Mouse (Mus musculus) limb, embryonic 11.5 days (tissue): ENCODE data around the gene Bend5. TPM values are rescaled to one million over a fixed set of nuclear protein-coding genes. Genes with fewer than 3 reads are reported as not detected.

ENCODE experiments used
- ATAC-seq: fragments of 200-750 bp; cut with Nextera tagmentation; 2 replicates; pipeline ENCODE4 v1.8.0; 2017; ENCODE audit warnings: low read depth; ENCODE audit not compliant: insufficient number of reproducible peaks, low FRiP score, low TSS enrichment
- DNase-seq: peaks from one replicate; pipeline ENCODE4 v3.0.0-alpha.2; 2015; ENCODE audit warnings: low spot score
- H3K27ac ChIP-seq: fragments of 300-500 bp; sonication (generic); replicated peaks from 2 replicates; pipeline ENCODE4 v1.5.1; 2014; ENCODE audit warnings: low read depth, mild to moderate bottlenecking, low read length
- H3K27me3 ChIP-seq: fragments of 300-500 bp; sonication (generic); 2 replicates; pipeline ENCODE4 v1.6.1; 2014; ENCODE audit warnings: mild to moderate bottlenecking, low read length, mixed read lengths; ENCODE audit not compliant: control insufficient read depth, insufficient read depth
- H3K36me3 ChIP-seq: fragments of 300-500 bp; sonication (generic); 2 replicates; pipeline ENCODE4 v1.6.1; 2014; ENCODE audit warnings: mild to moderate bottlenecking, low read length, moderate library complexity, mixed read lengths; ENCODE audit not compliant: control insufficient read depth, insufficient read depth
- H3K4me1 ChIP-seq: fragments of 300-500 bp; sonication (generic); 2 replicates; pipeline ENCODE4 v1.6.1; 2014; ENCODE audit warnings: low read length, mixed read lengths; ENCODE audit not compliant: control insufficient read depth, insufficient read depth
- H3K4me2 ChIP-seq: fragments of 300-500 bp; sonication (generic); 2 replicates; pipeline ENCODE4 v1.6.1; 2014; ENCODE audit warnings: low read depth, mild to moderate bottlenecking, moderate library complexity; ENCODE audit not compliant: severe bottlenecking
- H3K4me3 ChIP-seq: fragments of 300-500 bp; sonication (generic); 2 replicates; pipeline ENCODE4 v1.5.1; 2014; ENCODE audit warnings: low read depth, low read length
- H3K9ac ChIP-seq: fragments of 300-500 bp; sonication (generic); 2 replicates; pipeline ENCODE4 v1.6.1; 2014; ENCODE audit warnings: mild to moderate bottlenecking, low read length
- H3K9me3 ChIP-seq: fragments of 300-500 bp; sonication (generic); 2 replicates; pipeline ENCODE4 v1.6.1; 2016; ENCODE audit warnings: low read length; ENCODE audit not compliant: control insufficient read depth
- whole genome bisulfite sequencing: fragments of 180-500 bp; shearing (Covaris S2); extraction: QIAGEN DNeasy Blood & Tissue Kit; methylation state at CpG from one replicate; pipeline ENCODE4 v1.1.7; 2014; 5-methylcytosine and 5-hydroxymethylcytosine counted together
- polyA plus RNA-seq: library from polyadenylated mRNA; unstranded; fragments of >200 nt; fragmentation: Nextera tagmentation; extraction: Ambion mirVana; gene quantifications from 2 replicates; pipeline ENCODE4 v1.2.1, GENCODE M21; 2014

Bend5 gene
- polyA plus RNA-seq, 1 experiment from 2014 or later: 39.8 TPM

- H3K9me3 ChIP-seq: no peaks in the 10 kb centered on the region
- 74% methylated on average over 5 of the region's 5 CpGs for WGBS
- no peaks in the 10 kb centered on the region for H3K27me3 ChIP-seq
- H3K36me3 ChIP-seq: no peaks in the 10 kb centered on the region
- no peak overlapping the region for H3K4me2 ChIP-seq
- no peaks in the 10 kb centered on the region for H3K4me1 ChIP-seq
- no peak overlapping the region for H3K27ac ChIP-seq
- H3K9ac ChIP-seq: no peak overlapping the region
- no peak for ATAC-seq
- DNase-seq: no peak
- H3K4me3 ChIP-seq: no peak overlapping the region
Measured at GRCm38 (mm10) chr4:111502965-111503727, 88.3 kb downstream of the Bend5 start.

DNA sequence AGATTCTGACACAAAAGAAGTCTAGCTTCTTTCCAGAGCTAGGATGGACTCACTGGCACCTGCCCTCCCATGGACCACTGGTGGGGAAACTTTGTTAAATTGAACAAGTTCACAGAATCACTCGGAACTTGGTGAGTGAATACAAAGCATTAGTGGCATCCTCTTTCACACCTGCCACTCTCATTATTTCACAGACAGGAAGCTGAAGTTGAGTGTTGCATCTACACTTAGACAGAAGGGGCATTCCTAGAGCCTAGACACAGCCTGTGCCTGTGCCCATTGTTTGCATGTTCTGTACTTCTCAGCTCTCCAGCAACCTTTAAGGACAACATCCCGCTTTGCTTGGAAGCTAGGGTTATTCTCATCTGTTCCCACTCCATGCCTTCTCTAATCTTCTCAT is 90.1 kb downstream of the Bend5 start:
- no peaks in the 10 kb centered on the region for H3K9me3 ChIP-seq
- no peak overlapping the region for H3K4me3 ChIP-seq

More for the DNA sequence above, 90.1 kb downstream of the Bend5 start:
- ATAC-seq (no peak), DNase-seq (no peak)
- H3K27ac ChIP-seq: no peak overlapping the region
- no peaks in the 10 kb centered on the region for H3K27me3 ChIP-seq
- H3K36me3 ChIP-seq: no peaks in the 10 kb centered on the region
- no peak overlapping the region for H3K4me2 ChIP-seq
- 89% methylated on average over 2 of the region's 2 CpGs for WGBS
- H3K4me1 ChIP-seq: no peaks in the 10 kb centered on the region
- no peak overlapping the region for H3K9ac ChIP-seq
